Mouse (Mus musculus) C2C12 (cell line): ENCODE measurements around the gene Rnd1.

Experiments
- CEBPB ChIP-seq: IDR thresholded peaks from one replicate; pipeline ENCODE4 v1.6.1; 2011; ENCODE audit warnings: low read depth, mild to moderate bottlenecking, control low read depth, moderate library complexity
- CTCF ChIP-seq: IDR thresholded peaks from one replicate; pipeline ENCODE4 v1.5.1; 2011; ENCODE audit not compliant: control insufficient read depth, insufficient read depth, insufficient read length
- FOSL1 ChIP-seq: IDR thresholded peaks from one replicate; pipeline ENCODE4 v1.8.0; 2011; ENCODE audit warnings: mild to moderate bottlenecking, low read length; ENCODE audit not compliant: poor library complexity, insufficient read depth, severe bottlenecking
- MYOD1 ChIP-seq: IDR thresholded peaks from one replicate; pipeline ENCODE4 v1.6.1; 2011; ENCODE audit warnings: low read depth; ENCODE audit not compliant: control insufficient read depth, insufficient read length

DNA sequence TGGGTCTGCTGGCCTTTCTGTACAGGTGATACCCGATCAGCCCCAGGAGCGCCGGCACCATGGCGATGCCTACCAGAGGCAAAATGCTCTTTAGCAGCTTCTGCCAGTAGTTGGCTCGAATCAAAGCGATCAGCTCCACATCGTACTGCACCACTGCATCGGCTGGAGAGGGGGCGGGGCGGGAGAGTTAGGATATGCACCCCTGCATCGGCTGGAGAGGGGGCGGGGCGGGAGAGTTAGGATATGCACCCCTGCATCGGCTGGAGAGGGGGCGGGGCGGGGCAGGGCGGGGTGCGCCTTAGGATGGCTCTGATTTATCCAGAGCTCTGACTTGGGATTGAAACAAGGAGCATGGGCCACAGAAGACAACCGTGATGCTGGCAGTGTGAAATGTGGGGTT, 47.2 kb upstream of the Rnd1 start:
- TF ChIP-seq CEBPB (no peak), CTCF (no peak), MYOD1 (no peak), FOSL1 (no peak)
